Mouse (Mus musculus) liver, adult 2 months (tissue): ENCODE results near the gene a. TPM values are rescaled to one million over a fixed set of nuclear protein-coding genes. Genes with fewer than 3 reads are reported as not detected.

Experiments
- DNase-seq: peaks from one replicate; pipeline ENCODE4 v3.0.0-alpha.2; 2011; ENCODE audit warnings: low read depth, low spot score; ENCODE audit errors: extremely low read depth
- H3K27ac ChIP-seq: fragments of 200-500 bp; replicated peaks from 2 replicates; pipeline ENCODE4 v1.5.1; 2012; ENCODE audit warnings: low read depth, mild to moderate bottlenecking, control low read depth, inconsistent platforms, low read length; ENCODE audit not compliant: insufficient read depth
- H3K27me3 ChIP-seq: fragments of 200-500 bp; 2 replicates; pipeline ENCODE4 v1.6.1; 2012; ENCODE audit warnings: mild to moderate bottlenecking, moderate library complexity, low read length, inconsistent platforms; ENCODE audit not compliant: control insufficient read depth, insufficient read depth
- H3K36me3 ChIP-seq: fragments of 200-500 bp; 2 replicates; pipeline ENCODE4 v1.6.1; 2012; ENCODE audit warnings: low read length, inconsistent platforms; ENCODE audit not compliant: control insufficient read depth, insufficient read depth
- H3K4me1 ChIP-seq: fragments of 200-500 bp; 2 replicates; pipeline ENCODE4 v1.6.1; 2011; ENCODE audit warnings: low read length; ENCODE audit not compliant: control insufficient read depth, insufficient read depth
- H3K4me3 ChIP-seq: fragments of 200-500 bp; 2 replicates; pipeline ENCODE4 v1.5.1; 2011; ENCODE audit warnings: low read depth, mild to moderate bottlenecking, control low read depth, low read length, moderate library complexity; ENCODE audit not compliant: insufficient read depth
- H3K79me2 ChIP-seq: fragments of 200-500 bp; 2 replicates; pipeline ENCODE4 v1.6.1; 2012; ENCODE audit warnings: inconsistent platforms, mild to moderate bottlenecking, low read length, moderate library complexity; ENCODE audit not compliant: control insufficient read depth, insufficient read depth
- H3K9ac ChIP-seq: fragments of 200-500 bp; 2 replicates; pipeline ENCODE4 v1.6.1; 2012; ENCODE audit warnings: low read depth, mild to moderate bottlenecking, control low read depth, inconsistent platforms, low read length
- CTCF ChIP-seq: fragments of 200-500 bp; IDR thresholded peaks from 2 replicates; pipeline ENCODE4 v1.5.1; 2011; ENCODE audit warnings: low read depth, low read length, control low read depth
- POLR2A ChIP-seq: fragments of 200-500 bp; IDR thresholded peaks from 2 replicates; pipeline ENCODE4 v1.6.1; 2011; ENCODE audit warnings: low read length, control low read depth; ENCODE audit not compliant: insufficient read depth; ENCODE audit errors: extremely low read depth
- WGBS: fragments of 180-500 bp; shearing (Covaris S2); methylation state at CpG from one replicate; pipeline ENCODE4 v1.1.7; 2018; 5-methylcytosine and 5-hydroxymethylcytosine counted together
- polyA plus RNA-seq: library from polyadenylated mRNA; depleted of rRNA; stranded (reverse); fragments of >200 nt; gene quantifications from 2 replicates; pipeline ENCODE4 v1.2.3, GENCODE M21; 2012
- total RNA-seq: library from RNA; depleted of rRNA; stranded (reverse); fragments of >200 nt; gene quantifications from 2 replicates; pipeline ENCODE4 v1.2.3, GENCODE M21; 2014

a gene
- total and polyA plus RNA-seq, 2 experiments, result not detected

- DNase-seq, result no peak
- no peak overlapping the region for H3K4me3 ChIP-seq
- 87% methylated on average over 7 of the region's 7 CpGs for WGBS
- H3K36me3 ChIP-seq, result no peaks in the 10 kb centered on the region
- H3K9ac ChIP-seq, result no peak overlapping the region
- H3K4me1 ChIP-seq, result no peaks in the 10 kb centered on the region
- no peaks in the 10 kb centered on the region for H3K27me3 ChIP-seq
- no peaks in the 10 kb centered on the region for H3K79me2 ChIP-seq
- no peak for TF ChIP-seq CTCF
- TF ChIP-seq POLR2A, result no peak
- no peak overlapping the region for H3K27ac ChIP-seq
Measured at GRCm38 (mm10) chr2:154925411-154926031, 134.3 kb downstream of the a start.

- 94% methylated on average over 6 of the region's 6 CpGs for WGBS
- H3K9ac ChIP-seq, result no peak overlapping the region
- H3K27ac ChIP-seq, result no peak overlapping the region
- H3K27me3 ChIP-seq, result no peaks in the 10 kb centered on the region
- H3K36me3 ChIP-seq, result no peaks in the 10 kb centered on the region
- no peaks in the 10 kb centered on the region for H3K4me1 ChIP-seq
- no peak overlapping the region for H3K4me3 ChIP-seq
- TF ChIP-seq CTCF (no peak), POLR2A (no peak)
- no peaks in the 10 kb centered on the region for H3K79me2 ChIP-seq
- DNase-seq, result no peak
Measured at GRCm38 (mm10) chr2:154926843-154927242, 135.6 kb downstream of the a start.

- Histone ChIP-seq H3K9ac (no peak overlapping the region), H3K36me3 (no peaks in the 10 kb centered on the region), H3K27ac (no peak overlapping the region), H3K4me1 (no peaks in the 10 kb centered on the region), H3K4me3 (no peak overlapping the region), H3K79me2 (no peaks in the 10 kb centered on the region), H3K27me3 (no peaks in the 10 kb centered on the region)
- 88% methylated on average over 2 of the region's 2 CpGs for WGBS
- no peak for DNase-seq
- TF ChIP-seq POLR2A (no peak), CTCF (no peak)
Measured at GRCm38 (mm10) chr2:154928298-154928697, 137.1 kb downstream of the a start.

- WGBS, result 66% methylated on average over 4 of the region's 4 CpGs
- H3K4me3 ChIP-seq, result no peak overlapping the region
- no peak for DNase-seq
Measured at GRCm38 (mm10) chr2:154933884-154934283, 142.7 kb downstream of the a start.

GRCm38 (mm10) chr2:154936106-154936505, 144.9 kb downstream of the a start:
- H3K4me3 ChIP-seq, result no peak overlapping the region
- no peak for DNase-seq
- no peaks in the 10 kb centered on the region for H3K4me1 ChIP-seq
- H3K27me3 ChIP-seq, result no peaks in the 10 kb centered on the region
- no peak overlapping the region for H3K9ac ChIP-seq
- WGBS, result 60% methylated on average over 6 of the region's 6 CpGs
- no peaks in the 10 kb centered on the region for H3K36me3 ChIP-seq
- no peaks in the 10 kb centered on the region for H3K79me2 ChIP-seq
- no peak overlapping the region for H3K27ac ChIP-seq
- no peak for TF ChIP-seq CTCF
- no peak for TF ChIP-seq POLR2A

More at GRCm38 (mm10) chr2:154933884-154934283, 142.7 kb downstream of the a start:
- Histone ChIP-seq H3K9ac (no peak overlapping the region), H3K79me2 (no peaks in the 10 kb centered on the region), H3K4me1 (no peaks in the 10 kb centered on the region), H3K36me3 (no peaks in the 10 kb centered on the region), H3K27me3 (no peaks in the 10 kb centered on the region), H3K27ac (no peak overlapping the region)
- no peak for TF ChIP-seq POLR2A

- Histone ChIP-seq H3K4me1 (no peaks in the 10 kb centered on the region), H3K4me3 (no peak overlapping the region), H3K27me3 (no peaks in the 10 kb centered on the region), H3K27ac (no peak overlapping the region), H3K79me2 (no peaks in the 10 kb centered on the region), H3K36me3 (no peaks in the 10 kb centered on the region), H3K9ac (no peak overlapping the region)
- no peak for TF ChIP-seq CTCF
- TF ChIP-seq POLR2A, result no peak
- WGBS, result 68% methylated on average over 11 of the region's 11 CpGs
- no peak for DNase-seq
Measured at GRCm38 (mm10) chr2:154936536-154937155, 145.4 kb downstream of the a start.
